Mouse (Mus musculus): ENCODE measurements at regions not wholly inside any gene's neighbourhood (a gene's known extent, or its start where the extent isn't known, plus 50 kb on each side); places are given as distances from the start of the nearest gene placed in this dataset.

GRCm38 (mm10) chr13:117088629-117089028 is 63.3 kb upstream of the Parp8 start:
- ATAC-seq (ENCODE audit: extremely low read depth, insufficient number of reproducible peaks, low FRiP score, low TSS enrichment), result no peak
- WGBS, result 66% methylated on average over 3 of the region's 3 CpGs
- no peaks in the 10 kb centered on the region for H3K4me1 ChIP-seq
- no peak overlapping the region for H3K4me3 ChIP-seq
- H3K9me3 ChIP-seq, result no peaks in the 10 kb centered on the region
- H3K9ac ChIP-seq, result no peak overlapping the region
- no peak overlapping the region for H3K4me2 ChIP-seq
- no peaks in the 10 kb centered on the region for H3K27me3 ChIP-seq (replicated peaks)
- no peaks in the 10 kb centered on the region for H3K36me3 ChIP-seq
- no peak overlapping the region for H3K27ac ChIP-seq (replicated peaks)

DNA sequence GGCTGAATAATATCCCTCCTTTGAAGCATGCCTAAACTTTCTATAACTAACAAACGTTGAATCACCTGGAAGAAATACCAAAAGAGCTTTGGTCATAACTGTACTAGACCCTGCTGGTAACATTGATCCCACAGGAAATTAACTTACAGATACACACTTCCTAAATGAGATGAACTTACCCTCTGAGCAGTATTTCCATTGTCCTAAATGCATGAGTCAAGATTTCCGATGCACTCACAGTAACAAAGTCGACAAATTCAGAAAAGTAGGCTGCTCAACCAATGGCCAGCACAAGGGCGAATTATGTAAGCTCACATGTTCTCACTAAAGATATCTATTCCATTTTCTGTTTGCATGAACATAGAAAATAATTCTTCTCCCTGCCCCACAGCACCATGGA is 57.4 kb upstream of the Parp8 start:
- Histone ChIP-seq H3K9ac (no peak overlapping the region), H3K4me3 (no peak overlapping the region)
- WGBS, result 69% methylated on average over 4 of the region's 4 CpGs

DNA sequence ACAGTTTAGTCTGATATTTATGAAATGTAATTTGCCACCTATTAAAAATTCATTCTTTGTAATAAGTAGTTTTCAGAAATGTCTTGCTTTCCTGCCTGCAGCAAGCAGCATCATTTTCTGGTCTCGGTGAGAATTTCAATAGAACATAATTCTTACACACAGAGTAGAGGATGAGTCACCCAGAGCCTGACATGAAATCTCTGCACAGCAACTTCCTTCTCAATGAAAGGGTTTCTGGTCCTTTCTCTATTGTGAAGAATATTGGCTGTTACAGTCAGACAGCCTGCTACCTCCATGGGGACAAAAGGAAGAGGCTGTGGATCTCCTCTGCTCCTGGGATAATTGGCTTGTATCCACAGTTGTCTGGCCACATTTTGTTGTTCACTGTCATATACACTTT is 54.0 kb upstream of the Parp8 start:
- ATAC-seq (ENCODE audit: extremely low read depth, insufficient number of reproducible peaks, low FRiP score, low TSS enrichment), result no peak
- H3K9ac ChIP-seq, result no peak overlapping the region
- no peak overlapping the region for H3K4me3 ChIP-seq
- no peaks in the 10 kb centered on the region for H3K36me3 ChIP-seq
- H3K9me3 ChIP-seq, result no peaks in the 10 kb centered on the region
- no peak overlapping the region for H3K27ac ChIP-seq (replicated peaks)
- no peaks in the 10 kb centered on the region for H3K4me1 ChIP-seq
- WGBS, result 59% methylated on average over 1 of the region's 1 CpGs
- no peaks in the 10 kb centered on the region for H3K27me3 ChIP-seq (replicated peaks)
- no peak overlapping the region for H3K4me2 ChIP-seq

More for the DNA sequence above, 57.4 kb upstream of the Parp8 start:
- Histone ChIP-seq H3K27ac (replicated peaks) (no peak overlapping the region), H3K27me3 (replicated peaks) (no peaks in the 10 kb centered on the region), H3K4me1 (no peaks in the 10 kb centered on the region), H3K36me3 (no peaks in the 10 kb centered on the region), H3K4me2 (no peak overlapping the region), H3K9me3 (no peaks in the 10 kb centered on the region)
- ATAC-seq (ENCODE audit: extremely low read depth, insufficient number of reproducible peaks, low FRiP score, low TSS enrichment), result no peak

Data from heart, embryonic 13.5 days (tissue).